Mouse (Mus musculus): ENCODE results near the gene Optn.

The Optn gene

GRCm38 (mm10) chr2:5029808-5030207 lies 34.0 kb downstream of the Optn start:
- no peak for DNase-seq (ENCODE audit: low spot score)

- no peak for DNase-seq (ENCODE audit: low spot score)
Measured at GRCm38 (mm10) chr2:5028047-5028446, 35.8 kb downstream of the Optn start.

DNA sequence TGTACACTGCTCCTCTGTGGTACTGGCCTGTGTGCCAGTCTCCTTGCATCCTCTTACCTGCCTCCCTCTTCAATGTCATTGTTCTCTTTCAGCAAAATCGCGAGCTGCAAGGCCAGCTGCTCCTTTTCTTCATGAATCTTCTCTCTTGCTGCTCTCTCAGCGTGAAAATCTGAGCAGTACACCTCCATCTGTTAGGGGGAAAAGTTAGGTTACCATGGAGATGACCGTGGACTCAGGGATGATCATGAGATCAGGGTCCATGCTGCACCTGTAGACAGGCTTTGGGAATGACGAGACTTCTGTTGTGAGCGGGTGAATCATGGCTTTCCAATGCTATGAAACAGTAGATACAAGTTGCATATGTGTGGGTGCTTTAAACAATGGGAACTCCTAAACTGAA lies 36.8 kb downstream of the Optn start:
- no peak for DNase-seq (ENCODE audit: low spot score)

DNA sequence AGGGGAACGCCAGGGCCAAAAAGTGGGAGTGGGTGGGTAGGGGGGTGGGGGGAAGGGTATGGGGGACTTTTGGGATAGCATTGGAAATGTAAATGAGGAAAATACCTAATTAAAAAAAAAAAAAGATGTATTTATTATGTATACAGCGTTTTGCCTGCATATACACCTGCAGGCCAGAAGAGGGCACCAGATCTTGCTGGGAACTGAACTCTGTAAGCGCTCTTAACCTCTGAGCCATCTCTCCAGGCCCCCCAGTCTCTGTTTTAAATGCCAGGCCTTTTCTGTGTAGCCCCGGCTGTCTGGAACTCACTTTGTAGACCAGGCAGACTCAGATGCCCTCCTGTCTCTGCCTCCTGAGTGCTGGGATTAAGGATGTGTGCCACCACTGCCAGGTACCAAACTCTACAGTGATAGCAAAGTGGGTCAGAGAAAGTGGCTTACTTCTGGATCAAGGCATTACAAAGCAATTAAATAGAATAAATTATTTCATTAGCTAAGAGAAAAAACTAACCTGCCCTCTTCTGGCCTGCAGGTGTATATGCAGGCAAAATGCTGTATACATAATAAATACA lies 38.6 kb downstream of the Optn start:
- DNase-seq (ENCODE audit: low spot score): no peak

GRCm38 (mm10) chr2:5023699-5024399 lies 40.0 kb downstream of the Optn start:
- DNase-seq (ENCODE audit: low spot score): no peak

DNA sequence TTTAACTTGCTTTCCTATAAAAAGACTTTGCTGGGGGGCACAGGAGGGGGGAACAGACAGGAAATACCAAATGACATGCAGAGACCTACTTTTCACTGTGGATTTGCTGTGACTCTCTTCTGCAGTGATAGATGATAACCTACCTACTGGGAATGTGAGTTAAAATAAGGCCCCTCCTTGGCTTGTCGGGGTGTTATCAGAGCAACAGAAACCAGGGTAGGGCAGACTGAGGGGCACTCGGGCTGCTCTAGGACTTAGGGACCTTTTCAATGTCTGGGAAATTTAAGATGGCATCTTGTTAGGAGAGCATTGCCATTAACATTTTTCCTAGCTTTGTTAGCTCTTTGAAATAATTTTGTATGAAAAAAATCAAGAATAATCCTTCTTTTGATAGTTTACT lies 40.6 kb downstream of the Optn start:
- no peak for DNase-seq (ENCODE audit: low spot score)

- no peak for DNase-seq (ENCODE audit: low spot score)
Measured at GRCm38 (mm10) chr2:5019708-5020107, 44.1 kb downstream of the Optn start.

GRCm38 (mm10) chr2:5016922-5017321 lies 46.9 kb downstream of the Optn start:
- DNase-seq (ENCODE audit: low spot score): no peak

DNA sequence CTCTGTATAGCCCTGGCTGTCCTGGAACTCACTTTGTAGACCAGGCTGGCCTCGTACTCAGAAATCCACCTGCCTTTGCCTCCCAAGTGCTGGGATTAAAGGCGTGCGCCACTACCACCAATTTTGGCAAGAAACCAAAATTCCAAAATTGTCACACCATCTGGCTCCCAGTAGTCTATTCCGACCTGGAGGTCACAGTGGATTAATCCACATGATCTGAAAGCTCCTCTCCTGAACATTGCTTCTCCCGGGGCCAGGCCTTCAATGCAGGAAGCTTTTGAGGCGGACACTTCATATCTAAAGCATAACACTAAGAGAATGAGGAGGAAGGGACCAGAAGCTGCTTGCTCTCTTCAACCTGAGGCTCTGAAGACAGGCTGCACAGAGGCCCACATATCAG lies 48.3 kb downstream of the Optn start:
- DNase-seq (ENCODE audit: low spot score): no peak

DNA sequence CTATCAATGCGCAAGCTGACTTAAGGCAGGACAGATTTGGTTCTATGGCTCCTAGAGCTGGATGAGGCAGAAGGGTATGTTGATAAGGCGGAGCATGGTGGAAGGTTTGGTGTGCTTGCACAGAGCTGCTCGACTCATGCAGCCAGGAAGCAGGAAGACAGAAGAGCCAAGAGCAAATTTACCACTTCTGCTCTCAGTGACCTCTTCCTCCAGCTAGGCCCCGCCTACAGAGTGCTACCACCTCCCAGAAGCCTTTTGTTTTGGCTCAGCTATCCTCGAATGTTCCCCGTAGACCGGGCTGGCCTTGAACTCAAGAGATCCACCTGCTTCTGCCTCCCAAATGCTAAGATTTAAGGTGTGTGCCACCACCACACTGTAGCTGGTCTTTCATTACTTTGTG lies 49.2 kb downstream of the Optn start:
- no peak for DNase-seq (ENCODE audit: low spot score)

- peak; percentile 85 for DNase-seq (ENCODE audit: low spot score)
Measured at GRCm38 (mm10) chr2:5012491-5013324, 51.1 kb downstream of the Optn start, which contains the start of gene Mcm10. Gene Mcm10 (minus strand): TSS chr2:5012791.

- DNase-seq (ENCODE audit: low spot score): no peak
Measured at GRCm38 (mm10) chr2:5011898-5012490, 51.9 kb downstream of the Optn start.

- no peak for DNase-seq (ENCODE audit: low spot score)
Measured at GRCm38 (mm10) chr2:5007107-5007506, 56.7 kb downstream of the Optn start.

DNA sequence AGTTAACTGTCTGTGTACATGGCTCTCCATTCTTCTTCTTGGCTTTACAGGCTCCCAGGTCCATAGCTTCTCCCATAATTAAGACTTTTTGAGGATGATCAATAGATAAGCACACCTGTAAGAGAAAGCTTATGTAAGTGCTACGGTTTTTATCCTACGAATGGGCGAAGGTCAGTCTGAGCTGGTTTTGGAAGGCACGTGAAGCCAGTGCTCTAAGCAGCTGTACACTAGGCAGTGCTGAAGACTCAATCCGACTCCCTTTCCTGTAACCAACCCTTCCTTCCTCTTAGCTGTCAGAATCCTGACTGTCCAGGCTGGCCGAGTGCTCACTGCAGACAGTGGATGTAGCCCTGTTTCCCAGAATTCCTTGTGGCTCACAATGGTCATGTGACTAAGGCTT lies 62.6 kb downstream of the Optn start:
- DNase-seq (ENCODE audit: low spot score): no peak

GRCm38 (mm10) chr2:4998905-4999304 lies 64.9 kb downstream of the Optn start:
- DNase-seq (ENCODE audit: low spot score): no peak

GRCm38 (mm10) chr2:4996421-4996824 lies 67.4 kb downstream of the Optn start:
- DNase-seq (ENCODE audit: low spot score): no peak

DNA sequence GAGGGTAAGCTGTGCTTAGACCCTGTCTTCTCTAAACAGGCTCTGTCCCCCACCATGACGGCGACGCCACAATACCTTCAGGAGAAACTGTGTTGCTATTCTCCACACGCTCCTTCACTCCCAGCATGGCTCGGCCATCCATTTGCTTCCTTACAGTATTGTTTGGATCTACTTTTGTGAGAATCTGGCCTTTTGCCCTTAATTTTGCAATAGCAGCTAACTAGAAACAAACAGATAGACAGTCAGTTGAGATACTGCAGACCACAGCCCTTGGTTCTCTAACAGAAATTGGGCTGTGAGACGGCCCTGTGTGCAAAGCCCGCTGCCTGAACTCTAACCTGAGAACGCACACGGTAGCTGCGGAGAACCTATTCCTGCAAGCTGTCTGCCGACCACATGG lies 68.2 kb downstream of the Optn start:
- DNase-seq (ENCODE audit: low spot score): no peak

DNA sequence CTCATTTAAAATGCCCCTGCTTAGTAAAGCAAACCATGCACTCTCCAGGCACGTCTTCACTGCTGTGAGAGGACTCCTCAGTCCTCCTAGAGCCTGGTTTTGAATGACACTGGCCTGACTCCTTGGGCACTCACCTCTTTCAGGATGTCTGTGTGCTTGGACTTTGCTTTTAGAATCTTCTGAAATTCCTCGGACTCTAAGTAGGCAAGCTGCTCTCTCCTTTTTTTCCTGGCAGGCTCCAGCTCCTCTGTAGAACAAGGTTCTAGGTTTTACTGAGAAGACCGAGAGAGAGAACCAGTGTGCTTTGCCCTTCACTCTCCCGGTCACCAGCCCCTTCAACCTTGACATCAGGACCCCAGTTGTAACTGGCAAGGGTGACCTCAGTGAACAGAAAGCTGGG lies 69.4 kb downstream of the Optn start:
- DNase-seq (ENCODE audit: low spot score): no peak

DNA sequence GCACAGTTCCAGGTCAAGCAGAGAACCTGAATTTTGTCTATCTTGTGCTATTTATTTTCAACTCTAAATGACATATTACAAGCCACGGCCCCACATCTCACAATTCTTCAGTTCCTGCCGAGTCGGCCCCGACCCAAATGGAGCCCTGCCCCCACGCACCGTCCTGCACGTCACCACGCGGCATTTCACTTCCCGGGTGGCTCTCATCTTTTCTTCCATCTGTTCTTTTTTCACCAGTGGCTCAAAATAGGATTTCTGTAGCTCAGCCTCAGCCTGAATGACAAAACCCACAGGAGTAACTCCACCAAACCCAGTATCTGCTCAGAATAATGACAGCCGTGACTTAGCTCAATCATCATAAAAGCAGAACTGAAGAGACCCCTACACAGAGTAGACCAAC lies 70.3 kb downstream of the Optn start:
- DNase-seq (ENCODE audit: low spot score): no peak

- no peak for DNase-seq (ENCODE audit: low spot score)
Measured at GRCm38 (mm10) chr2:4988826-4989424, 74.9 kb downstream of the Optn start.

GRCm38 (mm10) chr2:4987388-4988180 lies 76.3 kb downstream of the Optn start:
- DNase-seq (ENCODE audit: low spot score): no peak

DNA sequence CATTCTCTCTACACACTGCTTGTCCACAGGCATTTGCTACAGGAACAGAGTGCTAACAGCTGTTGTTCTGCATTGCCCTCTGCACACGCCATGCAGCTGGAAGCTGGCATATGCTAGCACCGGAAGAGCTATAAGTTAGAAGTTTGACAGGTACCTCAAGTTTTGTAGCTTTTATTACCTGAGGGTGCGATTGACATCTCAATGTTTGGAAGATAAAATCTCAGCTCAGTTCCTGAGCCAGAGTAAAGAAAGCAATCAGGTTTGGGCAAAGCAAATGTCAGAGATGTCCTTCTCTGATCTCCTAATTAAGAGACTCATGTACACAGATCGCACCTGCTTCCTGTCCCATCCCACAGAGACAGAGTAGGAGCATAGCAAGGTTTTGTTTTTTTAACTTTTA lies 77.1 kb downstream of the Optn start:
- no peak for DNase-seq (ENCODE audit: low spot score)

Data from layer of hippocampus, adult 9-10 months (tissue).